Mouse (Mus musculus): ENCODE measurements around the gene Ifitm5. TPM values are rescaled to one million over a fixed set of nuclear protein-coding genes. Genes with fewer than 3 reads are reported as not detected.

Gene Ifitm5
- 0.16 TPM in 1 of 2 replicates, not detected in the other for polyA plus RNA-seq (2012; rRNA removed)

GRCm38 (mm10) chr7:140949824-140950530 is at the start of gene Ifitm5:
Gene Ifitm5 (minus strand): TSS chr7:140950291.
- no peak for DNase-seq
- Histone ChIP-seq H3K27me3 (ENCODE audit: control insufficient read depth, insufficient read depth, low read length) (no peaks in the 10 kb centered on the region), H3K4me3 (replicated peaks; ENCODE audit: insufficient read depth, low read depth, low read length) (no peak within 1 kb of the TSS), H3K4me1 (ENCODE audit: control insufficient read depth, insufficient read depth, low read length) (no peaks in the 10 kb centered on the region), H3K27ac (ENCODE audit: insufficient read depth, low read length) (no peak within 1 kb of the TSS)
- TF ChIP-seq POLR2A (IDR thresholded peaks at IDR 0.05; ENCODE audit: borderline replicate concordance, insufficient read depth, low read length) (no peak), CTCF (IDR thresholded peaks at IDR 0.05; ENCODE audit: borderline replicate concordance, insufficient read depth, low read depth, low read length) (no peak)
- 75% methylated on average over 16 of the region's 16 CpGs for WGBS

GRCm38 (mm10) chr7:140998853-140999700 is 49.0 kb upstream of the Ifitm5 start:
- no peaks in the 10 kb centered on the region for H3K27me3 ChIP-seq (ENCODE audit: control insufficient read depth, insufficient read depth, low read length)
- no peaks in the 10 kb centered on the region for H3K4me1 ChIP-seq (ENCODE audit: control insufficient read depth, insufficient read depth, low read length)
- no peak for TF ChIP-seq POLR2A (IDR thresholded peaks at IDR 0.05; ENCODE audit: borderline replicate concordance, insufficient read depth, low read length)
- no peak for TF ChIP-seq CTCF (IDR thresholded peaks at IDR 0.05; ENCODE audit: borderline replicate concordance, insufficient read depth, low read depth, low read length)
- no peak overlapping the region for H3K27ac ChIP-seq (ENCODE audit: insufficient read depth, low read length)
- DNase-seq = no peak
- no peak overlapping the region for H3K4me3 ChIP-seq (replicated peaks; ENCODE audit: insufficient read depth, low read depth, low read length)
- WGBS = 83% methylated on average over 11 of the region's 11 CpGs

GRCm38 (mm10) chr7:140997817-140998216 is 47.7 kb upstream of the Ifitm5 start:
- Histone ChIP-seq H3K27ac (ENCODE audit: insufficient read depth, low read length) (no peak overlapping the region), H3K4me3 (replicated peaks; ENCODE audit: insufficient read depth, low read depth, low read length) (no peak overlapping the region), H3K27me3 (ENCODE audit: control insufficient read depth, insufficient read depth, low read length) (no peaks in the 10 kb centered on the region), H3K4me1 (ENCODE audit: control insufficient read depth, insufficient read depth, low read length) (no peaks in the 10 kb centered on the region)
- DNase-seq = no peak
- 56% methylated on average over 1 of the region's 1 CpGs for WGBS
- no peak for TF ChIP-seq CTCF (IDR thresholded peaks at IDR 0.05; ENCODE audit: borderline replicate concordance, insufficient read depth, low read depth, low read length)
- TF ChIP-seq POLR2A (IDR thresholded peaks at IDR 0.05; ENCODE audit: borderline replicate concordance, insufficient read depth, low read length) = no peak

- H3K27me3 ChIP-seq (ENCODE audit: control insufficient read depth, insufficient read depth, low read length) = no peaks in the 10 kb centered on the region
- TF ChIP-seq POLR2A (IDR thresholded peaks at IDR 0.05; ENCODE audit: borderline replicate concordance, insufficient read depth, low read length) (no peak), CTCF (IDR thresholded peaks at IDR 0.05; ENCODE audit: borderline replicate concordance, insufficient read depth, low read depth, low read length) (no peak)
- WGBS = 89% methylated on average over 14 of the region's 14 CpGs
- no peak overlapping the region for H3K27ac ChIP-seq (ENCODE audit: insufficient read depth, low read length)
- no peak overlapping the region for H3K4me3 ChIP-seq (replicated peaks; ENCODE audit: insufficient read depth, low read depth, low read length)
- DNase-seq = no peak
- no peaks in the 10 kb centered on the region for H3K4me1 ChIP-seq (ENCODE audit: control insufficient read depth, insufficient read depth, low read length)
Observed at GRCm38 (mm10) chr7:140991117-140991689, 41.1 kb upstream of the Ifitm5 start.

GRCm38 (mm10) chr7:140990622-140991021 is 40.5 kb upstream of the Ifitm5 start:
- H3K4me3 ChIP-seq (replicated peaks; ENCODE audit: insufficient read depth, low read depth, low read length) = no peak overlapping the region
- WGBS = 37% methylated on average over 5 of the region's 5 CpGs
- TF ChIP-seq CTCF (IDR thresholded peaks at IDR 0.05; ENCODE audit: borderline replicate concordance, insufficient read depth, low read depth, low read length) = no peak
- TF ChIP-seq POLR2A (IDR thresholded peaks at IDR 0.05; ENCODE audit: borderline replicate concordance, insufficient read depth, low read length) = no peak
- H3K4me1 ChIP-seq (ENCODE audit: control insufficient read depth, insufficient read depth, low read length) = no peaks in the 10 kb centered on the region
- no peak for DNase-seq
- H3K27me3 ChIP-seq (ENCODE audit: control insufficient read depth, insufficient read depth, low read length) = no peaks in the 10 kb centered on the region
- H3K27ac ChIP-seq (ENCODE audit: insufficient read depth, low read length) = no peak overlapping the region

- no peaks in the 10 kb centered on the region for H3K27me3 ChIP-seq (ENCODE audit: control insufficient read depth, insufficient read depth, low read length)
- 69% methylated on average over 6 of the region's 6 CpGs for WGBS
Observed at GRCm38 (mm10) chr7:140990185-140990584, 40.1 kb upstream of the Ifitm5 start.

GRCm38 (mm10) chr7:140989022-140989421 is 38.9 kb upstream of the Ifitm5 start:
- Histone ChIP-seq H3K27me3 (ENCODE audit: control insufficient read depth, insufficient read depth, low read length) (no peaks in the 10 kb centered on the region), H3K4me1 (ENCODE audit: control insufficient read depth, insufficient read depth, low read length) (no peaks in the 10 kb centered on the region), H3K27ac (ENCODE audit: insufficient read depth, low read length) (no peak overlapping the region), H3K4me3 (replicated peaks; ENCODE audit: insufficient read depth, low read depth, low read length) (no peak overlapping the region)
- WGBS = 73% methylated on average over 4 of the region's 4 CpGs
- no peak for DNase-seq
- TF ChIP-seq CTCF (IDR thresholded peaks at IDR 0.05; ENCODE audit: borderline replicate concordance, insufficient read depth, low read depth, low read length) = no peak
- no peak for TF ChIP-seq POLR2A (IDR thresholded peaks at IDR 0.05; ENCODE audit: borderline replicate concordance, insufficient read depth, low read length)

More at GRCm38 (mm10) chr7:140990185-140990584, 40.1 kb upstream of the Ifitm5 start:
- Histone ChIP-seq H3K27ac (ENCODE audit: insufficient read depth, low read length) (no peak overlapping the region), H3K4me1 (ENCODE audit: control insufficient read depth, insufficient read depth, low read length) (no peaks in the 10 kb centered on the region), H3K4me3 (replicated peaks; ENCODE audit: insufficient read depth, low read depth, low read length) (no peak overlapping the region)
- DNase-seq = no peak
- no peak for TF ChIP-seq CTCF (IDR thresholded peaks at IDR 0.05; ENCODE audit: borderline replicate concordance, insufficient read depth, low read depth, low read length)
- TF ChIP-seq POLR2A (IDR thresholded peaks at IDR 0.05; ENCODE audit: borderline replicate concordance, insufficient read depth, low read length) = no peak
